Mouse (Mus musculus) thymus, adult 18-20 months (tissue): ENCODE results near the gene Fap.

Source experiments
- DNase-seq, 2 experiments: peaks; one replicate each; pipeline ENCODE4 v3.0.0; 2022; ENCODE audit warnings: mixed read lengths in 2 of 2

The Fap gene

GRCm38 (mm10) chr2:62526399-62526798 is 47.5 kb downstream of the Fap start:
- no peak for DNase-seq

- no peak for DNase-seq
These were observed 56.1 kb downstream of the Fap start for GRCm38 (mm10) chr2:62517790-62518189.

- DNase-seq, result no peak
These were observed 59.4 kb downstream of the Fap start for GRCm38 (mm10) chr2:62514477-62514876.

GRCm38 (mm10) chr2:62513477-62513876 is 60.4 kb downstream of the Fap start:
- DNase-seq, result no peak

- DNase-seq, result no peak
These were observed 66.7 kb downstream of the Fap start for GRCm38 (mm10) chr2:62507130-62507529.

GRCm38 (mm10) chr2:62506441-62506840 is 67.4 kb downstream of the Fap start:
- DNase-seq, result no peak

- no peak for DNase-seq
These were observed 69.5 kb downstream of the Fap start for GRCm38 (mm10) chr2:62504269-62504796.

- no peak for DNase-seq
These were observed 70.5 kb downstream of the Fap start for GRCm38 (mm10) chr2:62503326-62503725.

- DNase-seq, result no peak
These were observed 71.4 kb downstream of the Fap start for GRCm38 (mm10) chr2:62502516-62502915.

GRCm38 (mm10) chr2:62498821-62499220 is 75.1 kb downstream of the Fap start:
- DNase-seq, result no peak

- DNase-seq, result no peak
These were observed 75.8 kb downstream of the Fap start for GRCm38 (mm10) chr2:62498086-62498485.

- DNase-seq, result no peak
These were observed 76.4 kb downstream of the Fap start for GRCm38 (mm10) chr2:62497333-62498002.

- no peak for DNase-seq
These were observed 78.5 kb downstream of the Fap start for GRCm38 (mm10) chr2:62495407-62495806.

GRCm38 (mm10) chr2:62489832-62490231 is 84.0 kb downstream of the Fap start:
- no peak for DNase-seq

GRCm38 (mm10) chr2:62484906-62485305 is 89.0 kb downstream of the Fap start:
- DNase-seq, result no peak

GRCm38 (mm10) chr2:62483550-62483949 is 90.3 kb downstream of the Fap start, which contains the start of gene Gcg:
Gene Gcg (minus strand): TSS chr2:62483650.
- DNase-seq, result no peak

- no peak for DNase-seq
These were observed 93.3 kb downstream of the Fap start for GRCm38 (mm10) chr2:62480285-62481198.

- no peak for DNase-seq
These were observed 104.3 kb downstream of the Fap start for GRCm38 (mm10) chr2:62469551-62469950.

- no peak for DNase-seq
These were observed 110.6 kb downstream of the Fap start for GRCm38 (mm10) chr2:62463287-62463686.

GRCm38 (mm10) chr2:62462174-62462573 is 111.7 kb downstream of the Fap start:
- DNase-seq, result no peak

- no peak for DNase-seq
These were observed 112.9 kb downstream of the Fap start for GRCm38 (mm10) chr2:62460815-62461450.

GRCm38 (mm10) chr2:62460231-62460710 is 113.6 kb downstream of the Fap start:
- DNase-seq, result no peak
